Mouse (Mus musculus): Measurements from ENCODE around the gene H2-DMa. TPM values are rescaled to one million over a fixed set of nuclear protein-coding genes. Genes with fewer than 3 reads are reported as not detected.

The H2-DMa gene
- polyA plus RNA-seq, 1 experiment from 2014 or later: 13.8 TPM

Other genes starting within 250 kb of the H2-DMa start
- gene Gm7029, start 245.7 kb upstream of the H2-DMa start, polyA plus RNA-seq (2015; fragmentation: Nextera tagmentation; extraction: Ambion mirVana): not detected in 2 replicates
- gene Kifc1, start 228.9 kb upstream of the H2-DMa start, polyA plus RNA-seq (2015; fragmentation: Nextera tagmentation; extraction: Ambion mirVana): 7.8 and 8.3 TPM in 2 replicates
- 0.30 TPM in 1 of 2 replicates, not detected in the other for gene Platr17, start 214.4 kb upstream of the H2-DMa start, polyA plus RNA-seq (2015; fragmentation: Nextera tagmentation; extraction: Ambion mirVana)
- 34.8 and 39.4 TPM in 2 replicates for gene Daxx, start 210.1 kb upstream of the H2-DMa start, polyA plus RNA-seq (2015; fragmentation: Nextera tagmentation; extraction: Ambion mirVana)
- 56.1 and 64.3 TPM in 2 replicates for gene Tapbp, start 203.6 kb upstream of the H2-DMa start, polyA plus RNA-seq (2015; fragmentation: Nextera tagmentation; extraction: Ambion mirVana)
- 12.8 and 14.0 TPM in 2 replicates for gene Zbtb22, start 203.6 kb upstream of the H2-DMa start, polyA plus RNA-seq (2015; fragmentation: Nextera tagmentation; extraction: Ambion mirVana)
- 40.8 and 42.9 TPM in 2 replicates for gene Rgl2, start 190.0 kb upstream of the H2-DMa start, polyA plus RNA-seq (2015; fragmentation: Nextera tagmentation; extraction: Ambion mirVana)
- gene Pfdn6, start 179.2 kb upstream of the H2-DMa start, polyA plus RNA-seq (2015; fragmentation: Nextera tagmentation; extraction: Ambion mirVana): 125 and 133 TPM in 2 replicates
- 19.3 and 20.5 TPM in 2 replicates for gene Wdr46, start 178.9 kb upstream of the H2-DMa start, polyA plus RNA-seq (2015; fragmentation: Nextera tagmentation; extraction: Ambion mirVana)
- gene B3galt4, start 168.1 kb upstream of the H2-DMa start, polyA plus RNA-seq (2015; fragmentation: Nextera tagmentation; extraction: Ambion mirVana): 5.7 and 5.8 TPM in 2 replicates
- 39.7 and 42.5 TPM in 2 replicates for gene Vps52, start 163.7 kb upstream of the H2-DMa start, polyA plus RNA-seq (2015; fragmentation: Nextera tagmentation; extraction: Ambion mirVana)
- 873 and 901 TPM in 2 replicates for gene Rps18, start 163.5 kb upstream of the H2-DMa start, polyA plus RNA-seq (2015; fragmentation: Nextera tagmentation; extraction: Ambion mirVana)
- gene H2-K1, start 119.2 kb upstream of the H2-DMa start, polyA plus RNA-seq (2015; fragmentation: Nextera tagmentation; extraction: Ambion mirVana): 66.0 and 100 TPM in 2 replicates
- 13.0 and 13.7 TPM in 2 replicates for gene Ring1, start 94.9 kb upstream of the H2-DMa start, polyA plus RNA-seq (2015; fragmentation: Nextera tagmentation; extraction: Ambion mirVana)
- 53.0 and 59.1 TPM in 2 replicates for gene H2-Ke6, start 91.5 kb upstream of the H2-DMa start, polyA plus RNA-seq (2015; fragmentation: Nextera tagmentation; extraction: Ambion mirVana)
- 108 and 119 TPM in 2 replicates for gene Slc39a7, start 87.9 kb upstream of the H2-DMa start, polyA plus RNA-seq (2015; fragmentation: Nextera tagmentation; extraction: Ambion mirVana)
- 33.7 and 34.5 TPM in 2 replicates for gene Rxrb, start 87.7 kb upstream of the H2-DMa start, polyA plus RNA-seq (2015; fragmentation: Nextera tagmentation; extraction: Ambion mirVana)
- gene Col11a2, start 80.1 kb upstream of the H2-DMa start, polyA plus RNA-seq (2015; fragmentation: Nextera tagmentation; extraction: Ambion mirVana): 1.1 and 1.2 TPM in 2 replicates
- 0.97 and 3.1 TPM in 2 replicates for gene H2-Oa, start 27.2 kb upstream of the H2-DMa start, polyA plus RNA-seq (2015; fragmentation: Nextera tagmentation; extraction: Ambion mirVana)
- gene Brd2, start 3.1 kb downstream of the H2-DMa start, polyA plus RNA-seq (2015; fragmentation: Nextera tagmentation; extraction: Ambion mirVana): 69.4 and 71.9 TPM in 2 replicates
- gene H2-DMb2, start 23.8 kb downstream of the H2-DMa start, polyA plus RNA-seq (2015; fragmentation: Nextera tagmentation; extraction: Ambion mirVana): 2.5 and 6.1 TPM in 2 replicates
- 2.3 and 4.0 TPM in 2 replicates for gene H2-DMb1, start 33.5 kb downstream of the H2-DMa start, polyA plus RNA-seq (2015; fragmentation: Nextera tagmentation; extraction: Ambion mirVana)
- 5.7 and 11.1 TPM in 2 replicates for gene Tap1, start 68.0 kb downstream of the H2-DMa start, polyA plus RNA-seq (2015; fragmentation: Nextera tagmentation; extraction: Ambion mirVana)
- gene Psmb9, start 68.2 kb downstream of the H2-DMa start, polyA plus RNA-seq (2015; fragmentation: Nextera tagmentation; extraction: Ambion mirVana): 15.0 and 32.2 TPM in 2 replicates
- 31.8 and 87.6 TPM in 2 replicates for gene Psmb8, start 78.2 kb downstream of the H2-DMa start, polyA plus RNA-seq (2015; fragmentation: Nextera tagmentation; extraction: Ambion mirVana)
- 10.9 and 21.4 TPM in 2 replicates for gene Tap2, start 84.0 kb downstream of the H2-DMa start, polyA plus RNA-seq (2015; fragmentation: Nextera tagmentation; extraction: Ambion mirVana)
- 0.17 and 0.24 TPM in 2 replicates for gene H2-Ob, start 119.4 kb downstream of the H2-DMa start, polyA plus RNA-seq (2015; fragmentation: Nextera tagmentation; extraction: Ambion mirVana)
- gene H2-Ab1, start 138.1 kb downstream of the H2-DMa start, polyA plus RNA-seq (2015; fragmentation: Nextera tagmentation; extraction: Ambion mirVana): 79.1 and 172 TPM in 2 replicates
- 35.2 and 72.7 TPM in 2 replicates for gene H2-Aa, start 168.3 kb downstream of the H2-DMa start, polyA plus RNA-seq (2015; fragmentation: Nextera tagmentation; extraction: Ambion mirVana)
- 20.8 and 54.0 TPM in 2 replicates for gene H2-Eb1, start 186.3 kb downstream of the H2-DMa start, polyA plus RNA-seq (2015; fragmentation: Nextera tagmentation; extraction: Ambion mirVana)
- 0.11 and 0.42 TPM in 2 replicates for gene H2-Eb2, start 206.1 kb downstream of the H2-DMa start, polyA plus RNA-seq (2015; fragmentation: Nextera tagmentation; extraction: Ambion mirVana)
- gene Btnl2, start 235.3 kb downstream of the H2-DMa start, polyA plus RNA-seq (2015; fragmentation: Nextera tagmentation; extraction: Ambion mirVana): 0.09 TPM in 1 of 2 replicates, not detected in the other

Data from heart, embryonic 16.5 days (tissue).